Mouse (Mus musculus): ENCODE data around the gene Gria2. TPM values are rescaled to one million over a fixed set of nuclear protein-coding genes. Genes with fewer than 3 reads are reported as not detected.

The Gria2 gene
- polyA plus RNA-seq, 2 experiments, result 5.0 to 6.9 TPM

- DNase-seq (ENCODE audit: low spot score), result no peak
- H3K9ac ChIP-seq (ENCODE audit: low read depth, low read length, severe bottlenecking), result no peak overlapping the region
- no peaks in the 10 kb centered on the region for H3K9me3 ChIP-seq (ENCODE audit: control insufficient read depth, low read length)
- H3K4me2 ChIP-seq (replicated peaks; ENCODE audit: low read depth, low read length, severe bottlenecking), result no peak overlapping the region
- no peak for ATAC-seq (ENCODE audit: low FRiP score, low read depth)
- H3K4me3 ChIP-seq (replicated peaks; ENCODE audit: low read length), result no peak overlapping the region
- no peaks in the 10 kb centered on the region for H3K36me3 ChIP-seq (ENCODE audit: control insufficient read depth, insufficient read depth, low read length)
- no peak for TF ChIP-seq POLR2A (IDR thresholded peaks at IDR 0.05; ENCODE audit: borderline replicate concordance, extremely low read depth, insufficient read depth, insufficient read length)
- no peak overlapping the region for H3K27ac ChIP-seq (replicated peaks; ENCODE audit: low read depth, low read length)
- peaks cover 12% of the 10 kb centered on the region; the same call in 1 of the 2 replicates for H3K4me1 ChIP-seq (ENCODE audit: control insufficient read depth, insufficient read depth, low read length)
- peaks cover 19% of the 10 kb centered on the region for H3K27me3 ChIP-seq (ENCODE audit: control insufficient read depth, insufficient read depth, low read length)
These were observed 5.9 kb downstream of the Gria2 start for GRCm38 (mm10) chr3:80796764-80797163.

DNA sequence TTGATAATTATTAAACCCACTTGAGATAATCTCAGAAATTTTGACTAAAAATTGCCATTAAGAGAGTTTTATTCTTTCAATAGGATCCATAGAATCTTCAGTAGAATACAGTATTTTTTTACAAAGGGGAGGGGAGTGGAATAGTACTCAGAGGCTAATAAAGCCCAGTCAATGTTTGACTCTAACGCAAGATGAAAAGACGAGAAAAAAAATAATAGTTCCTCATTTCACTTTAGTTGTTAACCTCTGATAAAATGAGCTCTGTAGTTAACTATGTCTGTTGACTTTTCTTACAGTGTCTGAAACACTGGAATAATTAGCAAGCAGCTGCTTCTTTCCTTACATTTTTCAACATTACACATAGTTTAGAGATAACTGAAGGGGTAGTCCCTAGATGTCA lies 7.4 kb downstream of the Gria2 start:
- H3K9me3 ChIP-seq (ENCODE audit: control insufficient read depth, low read length), result no peaks in the 10 kb centered on the region
- H3K27me3 ChIP-seq (ENCODE audit: control insufficient read depth, insufficient read depth, low read length), result 0 out of 2 replicates have a peak, but pooled peaks cover 5% of the 10 kb centered on the region
- ATAC-seq (ENCODE audit: low FRiP score, low read depth) (no peak), DNase-seq (ENCODE audit: low spot score) (no peak)
- H3K4me1 ChIP-seq (ENCODE audit: control insufficient read depth, insufficient read depth, low read length), result peaks cover under 1% of the 10 kb centered on the region; the same call in 1 of the 2 replicates
- no peak overlapping the region for H3K4me3 ChIP-seq (replicated peaks; ENCODE audit: low read length)
- no peak for TF ChIP-seq POLR2A (IDR thresholded peaks at IDR 0.05; ENCODE audit: borderline replicate concordance, extremely low read depth, insufficient read depth, insufficient read length)
- H3K36me3 ChIP-seq (ENCODE audit: control insufficient read depth, insufficient read depth, low read length), result no peaks in the 10 kb centered on the region
- H3K4me2 ChIP-seq (replicated peaks; ENCODE audit: low read depth, low read length, severe bottlenecking), result no peak overlapping the region
- no peak overlapping the region for H3K27ac ChIP-seq (replicated peaks; ENCODE audit: low read depth, low read length)
- no peak overlapping the region for H3K9ac ChIP-seq (ENCODE audit: low read depth, low read length, severe bottlenecking)
- 78% methylated on average over 2 of the region's 2 CpGs for WGBS

GRCm38 (mm10) chr3:80787116-80787744 lies 15.4 kb downstream of the Gria2 start:
- H3K9ac ChIP-seq (ENCODE audit: low read depth, low read length, severe bottlenecking), result no peak overlapping the region

GRCm38 (mm10) chr3:80781144-80781530 lies 21.5 kb downstream of the Gria2 start:
- no peaks in the 10 kb centered on the region for H3K27me3 ChIP-seq (ENCODE audit: control insufficient read depth, insufficient read depth, low read length)
- H3K4me2 ChIP-seq (replicated peaks; ENCODE audit: low read depth, low read length, severe bottlenecking), result no peak overlapping the region
- no peak overlapping the region for H3K4me3 ChIP-seq (replicated peaks; ENCODE audit: low read length)
- no peak overlapping the region for H3K9ac ChIP-seq (ENCODE audit: low read depth, low read length, severe bottlenecking)
- no peaks in the 10 kb centered on the region for H3K36me3 ChIP-seq (ENCODE audit: control insufficient read depth, insufficient read depth, low read length)
- TF ChIP-seq POLR2A (IDR thresholded peaks at IDR 0.05; ENCODE audit: borderline replicate concordance, extremely low read depth, insufficient read depth, insufficient read length), result no peak
- no peaks in the 10 kb centered on the region for H3K9me3 ChIP-seq (ENCODE audit: control insufficient read depth, low read length)
- no peak for DNase-seq (ENCODE audit: low spot score)
- H3K27ac ChIP-seq (replicated peaks; ENCODE audit: low read depth, low read length), result no peak overlapping the region
- ATAC-seq (ENCODE audit: low FRiP score, low read depth), result no peak
- no peaks in the 10 kb centered on the region for H3K4me1 ChIP-seq (ENCODE audit: control insufficient read depth, insufficient read depth, low read length)

More at GRCm38 (mm10) chr3:80787116-80787744, 15.4 kb downstream of the Gria2 start:
- H3K27me3 ChIP-seq (ENCODE audit: control insufficient read depth, insufficient read depth, low read length), result no peaks in the 10 kb centered on the region
- no peaks in the 10 kb centered on the region for H3K36me3 ChIP-seq (ENCODE audit: control insufficient read depth, insufficient read depth, low read length)
- ATAC-seq (ENCODE audit: low FRiP score, low read depth) (peak; percentile 57), DNase-seq (ENCODE audit: low spot score) (no peak)
- H3K9me3 ChIP-seq (ENCODE audit: control insufficient read depth, low read length), result no peaks in the 10 kb centered on the region
- no peak overlapping the region for H3K4me3 ChIP-seq (replicated peaks; ENCODE audit: low read length)
- WGBS, result 38% methylated on average over 3 of the region's 3 CpGs
- H3K4me1 ChIP-seq (ENCODE audit: control insufficient read depth, insufficient read depth, low read length), result no peaks in the 10 kb centered on the region
- H3K27ac ChIP-seq (replicated peaks; ENCODE audit: low read depth, low read length), result no peak overlapping the region
- H3K4me2 ChIP-seq (replicated peaks; ENCODE audit: low read depth, low read length, severe bottlenecking), result no peak overlapping the region
- no peak for TF ChIP-seq POLR2A (IDR thresholded peaks at IDR 0.05; ENCODE audit: borderline replicate concordance, extremely low read depth, insufficient read depth, insufficient read length)

DNA sequence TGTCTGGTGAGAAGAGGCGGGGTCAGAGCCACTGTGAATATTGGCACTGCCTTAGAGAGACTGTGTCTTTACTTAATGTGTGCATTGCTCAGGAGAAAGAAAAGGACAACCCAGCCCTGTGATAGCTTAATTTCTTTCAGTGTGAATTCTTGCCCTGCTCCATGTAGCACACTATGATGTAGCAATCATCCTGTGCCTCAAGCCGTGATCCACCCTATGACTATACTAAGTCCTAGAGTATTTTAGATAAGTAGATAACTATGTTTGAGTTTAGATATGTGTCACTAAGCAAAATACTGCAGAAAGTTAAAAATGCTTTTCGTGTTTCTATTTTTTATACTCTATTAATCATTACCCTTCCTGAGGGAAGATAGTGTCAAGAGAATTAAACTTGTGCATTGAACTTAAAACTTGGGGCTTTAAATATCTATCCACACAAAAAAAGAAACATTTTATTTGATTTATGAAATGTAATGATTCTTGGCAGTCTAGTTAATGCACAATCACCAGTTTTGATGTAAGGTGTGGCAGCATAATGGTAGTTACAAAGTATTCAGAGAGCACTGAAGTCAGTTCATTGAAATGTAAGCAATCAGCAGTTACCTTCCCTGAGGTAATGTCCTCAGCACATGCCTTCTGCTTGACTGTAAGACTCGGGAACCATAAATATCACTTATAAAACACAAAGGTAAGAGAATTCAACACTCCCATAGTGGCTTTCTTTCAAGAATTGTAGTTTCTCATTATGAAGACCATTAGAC lies 22.1 kb downstream of the Gria2 start:
- Histone ChIP-seq H3K4me2 (replicated peaks; ENCODE audit: low read depth, low read length, severe bottlenecking) (no peak overlapping the region), H3K9me3 (ENCODE audit: control insufficient read depth, low read length) (no peaks in the 10 kb centered on the region), H3K27me3 (ENCODE audit: control insufficient read depth, insufficient read depth, low read length) (no peaks in the 10 kb centered on the region), H3K9ac (ENCODE audit: low read depth, low read length, severe bottlenecking) (no peak overlapping the region), H3K27ac (replicated peaks; ENCODE audit: low read depth, low read length) (no peak overlapping the region), H3K4me3 (replicated peaks; ENCODE audit: low read length) (no peak overlapping the region), H3K36me3 (ENCODE audit: control insufficient read depth, insufficient read depth, low read length) (no peaks in the 10 kb centered on the region), H3K4me1 (ENCODE audit: control insufficient read depth, insufficient read depth, low read length) (no peaks in the 10 kb centered on the region)
- ATAC-seq (ENCODE audit: low FRiP score, low read depth) (no peak), DNase-seq (ENCODE audit: low spot score) (no peak)
- no peak for TF ChIP-seq POLR2A (IDR thresholded peaks at IDR 0.05; ENCODE audit: borderline replicate concordance, extremely low read depth, insufficient read depth, insufficient read length)
- 79% methylated on average over 4 of the region's 4 CpGs for WGBS

Data from limb, embryonic 14.5 days (tissue).